Mouse (Mus musculus): Measurements from ENCODE around the gene Snap91.

Snap91 gene

DNA sequence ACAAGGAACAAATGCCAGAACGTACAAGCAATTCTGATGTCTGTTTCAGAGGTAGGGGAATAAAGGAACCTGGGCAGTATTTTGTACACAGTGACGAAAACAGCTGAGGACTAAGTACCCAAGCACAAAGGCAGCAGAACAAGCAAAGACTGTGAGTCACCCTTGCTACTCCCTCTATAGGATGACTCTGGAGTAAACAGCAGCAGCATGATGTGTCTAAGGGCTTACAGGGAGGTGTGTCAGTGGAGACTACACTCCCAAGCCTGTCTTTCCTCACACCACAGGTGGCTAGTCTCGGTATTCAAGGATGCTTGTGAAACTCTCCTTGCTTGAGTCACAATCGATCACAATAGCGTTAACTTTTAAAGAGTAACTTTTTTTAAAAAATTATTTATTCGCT is 66.1 kb downstream of the Snap91 start:
- DNase-seq (ENCODE audit: low spot score in 2 of 2), result no peak

- no peak for DNase-seq (ENCODE audit: low spot score in 2 of 2)
Measured at GRCm38 (mm10) chr9:86813327-86813726, 67.1 kb downstream of the Snap91 start.

DNA sequence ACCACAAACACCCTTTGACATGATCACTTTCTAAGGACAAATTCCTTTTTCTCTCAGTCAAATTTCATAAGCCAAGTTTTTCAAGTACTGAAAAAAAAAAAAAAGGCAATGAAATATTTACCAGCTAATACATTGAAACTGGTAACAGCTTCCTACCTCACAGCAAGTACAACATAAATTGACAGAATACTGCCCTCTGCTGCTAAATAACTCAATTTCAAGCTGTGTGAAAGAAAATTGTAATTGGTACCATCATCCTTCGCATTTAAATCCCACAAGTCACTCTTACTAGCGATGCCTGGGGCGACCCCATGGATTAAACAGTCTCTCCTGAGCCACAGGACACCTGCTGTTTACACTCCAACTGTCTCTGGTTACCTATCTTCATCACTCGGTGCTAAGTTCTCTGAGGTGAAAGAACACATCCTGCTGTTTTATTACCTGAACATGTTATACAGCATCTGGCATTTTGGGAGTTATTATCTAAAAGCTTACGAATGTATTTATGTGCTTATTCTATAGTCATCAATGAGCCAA is 69.7 kb downstream of the Snap91 start:
- DNase-seq (ENCODE audit: low spot score in 2 of 2), result no peak

DNA sequence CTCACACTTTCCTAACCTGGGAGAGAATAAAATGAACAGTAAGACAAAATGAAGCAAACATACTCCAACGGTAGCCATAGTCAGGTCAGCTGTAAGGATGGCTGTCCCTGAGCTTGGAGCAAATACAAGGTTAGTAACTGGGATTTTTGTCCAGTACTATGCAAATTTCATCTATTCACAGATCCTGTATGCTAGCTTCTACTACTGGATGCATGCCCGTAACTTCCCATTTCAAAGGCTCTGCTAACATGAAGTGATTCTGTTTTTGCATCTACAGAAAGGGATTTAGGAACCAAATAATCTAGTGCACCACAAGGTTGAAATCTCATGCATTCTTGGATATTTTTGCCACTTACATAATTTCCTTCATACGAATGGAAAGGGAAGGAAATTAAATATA is 70.2 kb downstream of the Snap91 start:
- no peak for DNase-seq (ENCODE audit: low spot score in 2 of 2)

DNA sequence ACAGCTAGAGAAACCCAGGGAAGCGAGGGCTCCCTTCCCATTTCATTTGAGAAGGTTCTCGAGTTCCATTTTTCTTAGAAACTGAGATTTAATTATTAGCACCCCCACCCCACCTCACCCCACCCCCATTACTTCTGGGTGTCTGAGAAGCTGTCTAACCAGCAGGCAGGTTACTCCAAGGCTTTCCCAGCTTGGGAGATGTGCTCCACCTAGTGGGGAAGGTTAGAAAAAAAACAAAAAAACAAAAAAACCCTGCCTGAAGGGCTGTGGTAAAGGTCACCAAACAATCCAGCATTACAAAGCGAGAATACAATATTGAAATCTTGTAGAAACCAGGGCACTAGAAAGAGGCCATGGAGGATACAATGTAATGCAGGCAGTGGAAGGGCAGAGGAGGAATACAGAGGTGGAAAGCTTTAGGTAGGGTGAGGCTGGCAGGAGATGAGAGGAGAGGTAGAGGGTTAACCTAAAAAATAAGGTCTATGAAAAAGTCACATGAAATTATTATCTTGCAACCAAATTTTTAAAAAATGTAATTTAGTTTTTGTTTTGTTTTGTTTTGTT is 79.8 kb downstream of the Snap91 start:
- DNase-seq (ENCODE audit: low spot score in 2 of 2), result no peak

DNA sequence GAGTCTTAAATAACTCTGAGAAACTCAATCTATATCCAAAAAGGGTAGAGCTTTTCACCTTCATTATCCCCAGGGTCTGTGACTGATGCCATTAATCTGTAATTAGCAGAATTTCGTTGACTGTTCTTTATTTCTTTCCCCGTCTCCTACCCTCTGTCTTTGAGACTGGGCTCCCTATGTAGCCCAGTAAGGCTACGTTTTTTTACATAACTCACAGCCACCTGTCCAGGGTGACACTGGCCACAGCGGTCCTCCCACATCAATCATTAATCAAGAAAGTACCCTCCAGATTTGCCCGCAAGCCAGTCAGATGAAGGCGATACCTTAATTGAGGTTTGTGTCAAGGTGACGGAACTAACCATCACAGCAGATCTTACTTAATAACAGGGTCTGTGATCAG is 81.4 kb downstream of the Snap91 start:
- no peak for DNase-seq (ENCODE audit: low spot score in 2 of 2)

DNA sequence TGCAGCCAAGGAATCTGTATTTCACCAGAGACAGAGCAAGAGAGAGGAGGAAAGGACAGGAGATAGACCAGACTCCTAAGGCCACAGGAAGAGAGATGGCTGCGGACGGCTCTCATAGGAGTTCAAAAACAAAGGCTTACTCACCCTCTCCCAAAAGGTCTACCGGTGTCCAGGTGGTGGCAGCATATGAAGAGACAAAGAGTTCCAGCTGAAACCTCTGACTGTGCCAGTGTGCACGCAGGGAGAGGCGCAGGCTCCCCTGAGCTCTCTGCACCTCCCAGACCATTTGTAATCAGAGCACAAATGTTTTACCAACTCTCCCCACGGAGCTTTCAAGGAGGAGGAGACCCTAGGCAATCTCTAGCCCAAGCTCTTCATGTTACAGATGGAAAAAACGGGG is 81.8 kb downstream of the Snap91 start:
- no peak for DNase-seq (ENCODE audit: low spot score in 2 of 2)

DNA sequence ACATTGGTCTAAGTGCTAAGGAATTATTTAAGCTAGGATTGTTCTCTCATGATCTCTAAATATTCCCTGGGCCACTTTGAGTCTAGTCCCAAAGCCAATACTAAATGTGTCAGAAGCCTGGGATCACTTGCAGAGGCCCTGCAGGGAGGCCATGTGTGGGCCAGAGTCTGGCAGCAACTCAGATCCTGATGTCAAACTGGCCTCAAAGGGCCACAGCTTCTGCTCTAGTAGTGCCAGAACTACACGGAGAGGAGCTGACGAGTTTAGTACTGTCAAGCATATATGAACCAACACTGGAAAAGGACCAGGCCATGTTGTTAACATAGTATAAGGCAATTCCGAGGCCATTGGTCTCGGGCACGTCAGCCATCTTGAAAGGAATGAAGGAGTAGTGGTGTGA is 82.3 kb downstream of the Snap91 start:
- no peak for DNase-seq (ENCODE audit: low spot score in 2 of 2)

DNA sequence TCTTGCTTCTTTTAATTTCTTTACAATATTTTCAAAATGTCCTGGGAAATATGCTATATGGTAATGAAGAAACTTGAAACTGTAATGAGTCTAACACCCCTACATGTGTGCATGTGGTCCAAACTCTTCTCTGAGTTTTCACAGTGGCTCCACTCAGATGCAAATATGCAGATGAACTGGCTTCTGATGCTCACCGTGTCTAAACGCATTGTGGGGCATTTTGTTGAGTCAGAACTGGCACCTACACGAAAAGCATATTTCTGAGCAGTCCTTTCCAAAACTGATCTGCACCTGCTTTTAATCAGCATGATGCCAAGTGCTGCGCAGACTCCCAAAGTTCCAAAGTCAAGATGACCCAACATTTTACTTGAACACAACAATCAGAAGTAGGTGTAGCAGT is 82.9 kb downstream of the Snap91 start:
- DNase-seq (ENCODE audit: low spot score in 2 of 2), result no peak

GRCm38 (mm10) chr9:86795236-86795635 is 85.2 kb downstream of the Snap91 start:
- no peak for DNase-seq (ENCODE audit: low spot score in 2 of 2)

DNA sequence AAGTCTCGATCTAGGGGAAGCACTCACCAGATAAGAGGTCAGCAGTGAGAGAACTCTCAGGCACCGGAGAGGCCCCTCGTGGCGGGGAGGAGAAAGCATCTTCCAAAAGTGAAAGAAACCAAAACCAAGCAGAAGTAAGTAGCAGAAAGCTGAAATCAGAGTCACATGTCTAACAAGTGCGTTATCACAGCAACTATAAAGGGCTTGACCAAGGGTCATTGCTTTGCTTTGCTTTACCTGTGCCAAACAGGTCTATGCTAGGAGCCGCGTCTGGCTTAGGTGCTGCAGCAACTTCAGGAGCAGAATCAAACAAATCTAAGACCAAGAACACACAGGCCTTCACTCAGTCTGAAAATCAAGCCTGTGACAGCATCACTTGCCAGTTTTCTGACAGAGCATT is 88.5 kb downstream of the Snap91 start:
- no peak for DNase-seq (ENCODE audit: low spot score in 2 of 2)

DNA sequence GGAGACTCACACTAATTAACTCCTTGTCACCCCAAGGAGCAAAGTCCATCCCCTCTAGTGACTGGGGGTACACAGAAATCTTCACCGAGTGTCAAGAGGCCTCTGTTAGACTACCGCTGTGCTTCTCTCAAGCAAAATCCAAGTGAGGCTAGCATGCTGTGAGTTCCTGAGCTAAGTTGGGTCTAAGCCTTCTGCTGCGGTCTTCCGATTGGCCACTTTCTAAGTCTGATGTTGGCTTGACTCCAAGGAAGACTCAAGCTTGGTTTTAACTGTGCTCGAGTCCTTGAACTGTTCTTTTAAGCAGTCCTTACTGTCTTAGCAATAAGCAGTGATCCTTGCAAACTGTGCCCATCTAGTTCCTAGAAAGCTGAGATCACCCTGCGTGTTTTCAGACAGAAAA is 91.3 kb downstream of the Snap91 start:
- no peak for DNase-seq (ENCODE audit: low spot score in 2 of 2)

- no peak for DNase-seq (ENCODE audit: low spot score in 2 of 2)
Measured at GRCm38 (mm10) chr9:86782836-86783235, 97.6 kb downstream of the Snap91 start.

- no peak for DNase-seq (ENCODE audit: low spot score in 2 of 2)
Measured at GRCm38 (mm10) chr9:86781426-86781825, 99.0 kb downstream of the Snap91 start.

GRCm38 (mm10) chr9:86778212-86778611 is 102.2 kb downstream of the Snap91 start:
- DNase-seq (ENCODE audit: low spot score in 2 of 2), result no peak

GRCm38 (mm10) chr9:86777309-86777708 is 103.1 kb downstream of the Snap91 start:
- no peak for DNase-seq (ENCODE audit: low spot score in 2 of 2)

DNA sequence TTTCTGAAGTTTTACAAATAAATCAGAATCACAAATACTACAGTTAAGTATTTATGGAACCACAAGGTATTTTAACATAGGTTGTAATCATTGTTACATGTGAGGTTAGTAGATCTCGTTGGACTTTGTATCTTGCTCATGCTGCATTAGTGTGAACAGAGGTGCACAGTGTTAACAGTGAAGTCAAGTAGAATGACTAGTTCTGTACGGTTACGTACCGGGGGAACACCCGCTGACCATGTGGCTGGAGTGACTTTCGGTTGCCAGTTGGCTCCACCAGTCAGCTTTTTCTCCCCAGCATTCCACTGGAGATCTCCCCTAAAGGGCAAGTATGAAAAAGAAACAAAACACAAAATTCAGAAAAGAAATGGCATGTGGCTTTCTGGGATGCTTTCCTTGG is 105.1 kb downstream of the Snap91 start:
- no peak for DNase-seq (ENCODE audit: low spot score in 2 of 2)

- DNase-seq (ENCODE audit: low spot score in 2 of 2), result no peak
Measured at GRCm38 (mm10) chr9:86773996-86774395, 106.5 kb downstream of the Snap91 start.

GRCm38 (mm10) chr9:86772897-86773296 is 107.6 kb downstream of the Snap91 start:
- no peak for DNase-seq (ENCODE audit: low spot score in 2 of 2)

DNA sequence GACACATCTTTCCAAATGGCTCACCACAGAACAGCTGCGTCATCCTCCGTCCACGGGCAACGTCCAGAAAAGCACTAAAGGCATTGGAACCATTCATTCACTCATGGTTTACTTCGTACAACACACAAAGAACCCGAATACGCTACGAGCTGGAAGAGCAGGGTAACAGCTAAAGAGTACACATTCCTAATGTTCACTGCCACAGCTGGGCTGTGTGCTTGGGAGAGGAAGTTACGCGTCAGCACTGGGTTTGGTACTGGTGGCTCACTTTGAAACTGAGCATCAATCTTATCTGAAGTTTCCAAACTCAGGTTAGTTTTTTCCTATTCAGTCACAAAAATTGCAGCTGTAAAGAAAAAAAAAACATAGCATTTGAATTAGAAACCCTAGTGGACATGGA is 113.5 kb downstream of the Snap91 start:
- no peak for DNase-seq (ENCODE audit: low spot score in 2 of 2)

DNA sequence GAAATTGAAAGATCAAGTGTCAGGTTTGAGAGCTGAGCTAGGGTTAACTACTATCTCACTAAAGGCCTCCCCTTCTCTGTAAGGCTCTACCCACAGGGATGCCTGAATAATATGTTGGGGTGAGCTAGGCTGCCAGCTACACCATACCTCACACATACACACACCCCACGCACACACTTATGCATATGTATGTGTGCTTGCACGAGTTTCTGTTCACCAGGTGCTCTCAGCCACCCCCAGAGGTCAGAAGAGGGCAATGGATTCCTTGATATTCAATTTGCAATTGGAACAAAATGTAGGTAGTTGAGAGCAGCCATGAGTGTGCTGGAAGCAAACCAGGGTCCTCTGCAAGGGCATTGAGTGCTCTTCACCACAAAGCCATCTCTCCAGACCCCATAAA is 116.5 kb downstream of the Snap91 start:
- no peak for DNase-seq (ENCODE audit: low spot score in 2 of 2)

DNA sequence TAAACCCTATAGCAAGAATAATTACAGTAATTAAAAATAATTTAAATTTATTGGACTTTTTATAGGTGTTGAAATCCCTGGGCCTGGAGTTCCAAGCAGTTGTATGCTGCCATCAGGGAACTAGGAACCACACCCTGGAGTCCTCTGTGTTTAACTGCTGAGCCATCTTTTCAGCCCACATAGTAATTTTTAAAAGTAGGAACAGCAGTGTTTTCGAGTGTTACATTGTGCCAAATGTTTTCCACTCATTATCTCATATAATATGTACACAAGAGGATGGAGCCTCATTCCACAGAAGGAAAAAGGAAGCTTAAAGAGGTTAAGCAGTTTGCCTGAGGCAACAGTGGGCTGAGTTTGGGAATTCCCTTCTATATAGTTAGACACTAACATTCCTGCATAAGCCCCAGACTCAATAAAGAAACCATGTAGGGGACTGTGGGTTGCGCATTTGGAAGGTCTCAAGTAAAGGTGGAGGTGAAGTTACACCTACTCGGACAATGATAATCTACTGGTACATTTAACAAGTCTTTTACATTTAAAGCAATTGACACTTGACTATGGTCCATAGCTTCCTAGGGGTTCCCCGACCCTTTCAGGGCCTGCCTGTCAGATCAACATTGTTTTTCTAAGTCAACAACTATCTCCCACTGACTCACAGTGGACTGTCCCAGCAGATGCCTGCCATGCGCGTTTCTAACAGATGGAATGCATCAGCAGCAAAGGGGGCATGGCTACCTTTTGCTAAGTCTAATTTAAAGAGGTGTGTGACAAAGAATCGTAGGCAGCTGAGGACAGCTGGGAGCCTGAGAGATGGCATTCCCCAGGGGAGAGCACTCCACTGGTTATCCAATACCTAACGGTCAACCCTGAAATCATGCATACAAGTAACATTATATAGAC is 117.7 kb downstream of the Snap91 start:
- DNase-seq (ENCODE audit: low spot score in 2 of 2), result no peak

- DNase-seq (ENCODE audit: low spot score in 2 of 2), result peak; percentile 28 to 63
Measured at GRCm38 (mm10) chr9:86745926-86746581, 134.4 kb downstream of the Snap91 start.
